Mouse (Mus musculus): ENCODE data around the gene Csnk1g2.
A peak's percentile ranks its signal among the peaks of the same experiment; 100 is the strongest.

Csnk1g2 gene

DNA sequence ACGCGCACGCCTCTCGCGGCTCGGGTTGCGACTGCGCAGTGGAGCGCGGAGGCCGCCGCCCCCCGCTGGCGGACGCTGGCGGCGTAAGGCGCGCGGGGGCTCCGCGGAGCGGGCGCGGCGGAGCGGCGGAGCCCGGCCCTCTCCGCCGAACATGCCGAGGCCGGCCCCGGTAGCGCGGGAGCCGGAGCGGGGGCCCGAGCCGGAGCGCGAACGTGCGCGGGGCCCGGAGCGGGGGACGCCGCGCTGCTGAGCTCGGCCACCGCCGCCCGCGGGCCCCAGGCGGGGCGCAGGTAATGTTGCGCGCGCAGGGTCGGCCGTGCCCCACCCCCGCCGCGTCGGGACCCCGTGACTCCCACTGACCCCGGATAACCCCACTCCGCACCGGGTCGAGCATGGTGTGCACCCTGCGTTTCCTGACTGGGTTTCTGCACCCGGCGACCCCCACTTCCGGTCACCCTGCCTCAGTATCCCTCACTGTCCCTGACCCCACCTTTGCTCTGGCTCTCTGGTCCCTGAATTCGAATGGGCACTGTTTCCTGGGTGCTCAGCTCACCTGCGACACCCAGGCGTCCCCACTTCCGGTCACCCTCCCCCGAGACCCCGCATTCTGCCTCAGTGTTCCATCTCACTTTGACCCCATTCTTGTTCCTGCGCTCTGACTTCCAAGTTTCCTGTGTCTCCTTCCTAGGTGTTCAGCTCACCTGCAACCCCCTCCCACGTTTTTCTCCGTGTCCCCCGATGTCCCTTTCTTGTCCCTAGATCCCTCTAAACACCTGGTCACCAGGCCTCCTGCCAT lies at the start of gene Csnk1g2:
TSS of gene Csnk1g2 (plus strand) at position 178 of the 796 bp plus-strand sequence.
- DNase-seq: peak; percentile 68 to 80

DNA sequence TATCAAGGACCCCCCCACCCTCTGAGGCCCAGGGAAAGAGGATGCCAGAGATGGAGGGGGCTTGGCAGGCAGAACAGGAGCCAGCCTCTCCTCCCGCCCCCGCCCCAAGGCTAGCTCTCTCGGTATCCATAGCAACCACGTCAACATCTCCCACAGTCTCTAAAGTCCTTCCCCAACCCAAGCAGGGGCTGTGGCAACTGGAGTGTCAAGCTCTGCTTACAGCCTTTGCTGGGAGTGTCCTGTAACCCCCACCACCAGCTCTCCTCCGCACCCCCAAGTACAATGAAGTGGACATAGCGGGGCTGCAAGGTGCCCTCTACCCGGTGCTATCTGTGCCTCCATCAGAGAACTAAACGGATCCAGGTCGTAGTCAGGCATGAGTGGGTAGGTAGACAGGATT lies 48.7 kb upstream of the Csnk1g2 start:
- no peak for DNase-seq

DNA sequence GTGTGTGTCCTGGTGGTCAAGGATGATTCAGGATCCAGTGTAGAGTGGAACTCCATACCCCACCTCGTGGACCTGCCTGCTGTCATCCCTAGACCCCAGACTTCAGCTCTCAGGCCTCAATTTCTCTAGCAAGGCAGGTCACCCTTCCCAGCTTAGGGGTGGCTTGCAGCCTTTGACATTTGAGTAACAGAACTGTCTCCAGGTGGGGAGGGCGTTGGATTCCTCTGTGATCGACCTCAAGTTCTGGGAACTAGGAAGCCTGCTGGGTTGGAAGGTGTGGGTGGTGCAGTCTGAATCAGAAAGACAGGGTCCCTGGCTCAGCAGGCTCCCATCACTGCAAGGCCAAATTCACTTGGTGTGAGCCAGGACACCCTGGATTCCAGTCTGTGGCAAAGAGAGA lies 47.7 kb upstream of the Csnk1g2 start:
- no peak for DNase-seq

DNA sequence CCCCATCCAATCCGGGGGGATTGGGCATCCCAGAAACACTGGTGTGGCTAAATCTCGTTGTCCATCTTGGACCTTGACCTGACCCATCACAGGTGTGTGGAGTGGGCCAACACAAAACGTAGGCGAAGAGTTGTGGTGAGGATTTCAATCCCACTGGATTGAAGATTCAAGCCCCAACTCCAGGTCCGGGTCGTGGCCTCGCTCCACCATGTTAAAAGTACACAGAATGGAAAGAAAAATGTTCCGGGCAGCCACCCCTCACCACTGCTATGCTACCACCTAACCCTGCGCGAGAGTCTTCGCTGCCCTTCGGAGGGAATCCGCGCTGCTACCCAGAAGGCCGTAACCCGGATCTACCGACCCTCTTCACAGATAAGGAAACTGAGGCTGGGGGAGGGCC lies 46.7 kb upstream of the Csnk1g2 start:
- no peak for DNase-seq

DNA sequence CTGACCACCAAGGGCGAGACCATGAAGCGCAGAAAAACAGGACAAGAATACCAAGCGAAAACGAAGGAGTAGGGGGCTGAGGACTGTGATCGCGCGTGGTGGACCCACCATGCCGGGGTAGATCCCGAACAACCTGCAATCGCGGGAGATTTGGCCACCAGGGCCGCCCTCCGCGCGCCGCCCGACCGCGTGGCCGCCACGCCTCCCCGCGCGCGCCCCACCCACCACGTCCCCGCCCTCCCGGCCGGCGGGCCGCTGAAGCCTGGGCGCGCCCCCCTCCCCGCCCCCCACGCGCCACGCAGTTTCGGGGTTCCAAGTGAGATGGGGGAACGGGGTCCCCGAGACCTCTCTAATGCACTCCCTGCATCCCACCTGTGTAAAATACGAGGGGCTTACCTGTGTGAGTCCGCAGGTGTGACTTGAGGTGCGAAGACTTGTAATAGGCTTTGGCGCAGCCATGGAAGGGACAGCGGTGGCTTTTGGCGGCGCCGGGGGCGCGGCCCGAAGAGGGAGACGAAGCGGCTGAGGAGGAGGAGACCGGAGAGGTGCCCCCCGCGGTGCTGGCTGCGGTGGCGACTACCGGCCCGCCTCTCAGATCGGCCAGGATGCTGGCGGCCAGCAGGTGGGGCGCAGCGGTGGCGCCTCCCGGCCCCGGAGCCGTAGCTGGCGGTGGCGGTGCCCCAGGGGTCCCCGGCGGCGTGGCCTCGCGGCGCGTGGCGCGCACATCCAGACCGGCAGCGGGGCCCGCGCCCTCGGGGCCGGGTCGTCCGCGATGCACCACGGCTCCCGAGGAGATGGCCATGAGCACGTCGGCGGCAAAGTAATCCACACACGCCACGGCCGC lies 46.1 kb upstream of the Csnk1g2 start:
- DNase-seq: peak in 1 of 2 experiments; percentile 68

DNA sequence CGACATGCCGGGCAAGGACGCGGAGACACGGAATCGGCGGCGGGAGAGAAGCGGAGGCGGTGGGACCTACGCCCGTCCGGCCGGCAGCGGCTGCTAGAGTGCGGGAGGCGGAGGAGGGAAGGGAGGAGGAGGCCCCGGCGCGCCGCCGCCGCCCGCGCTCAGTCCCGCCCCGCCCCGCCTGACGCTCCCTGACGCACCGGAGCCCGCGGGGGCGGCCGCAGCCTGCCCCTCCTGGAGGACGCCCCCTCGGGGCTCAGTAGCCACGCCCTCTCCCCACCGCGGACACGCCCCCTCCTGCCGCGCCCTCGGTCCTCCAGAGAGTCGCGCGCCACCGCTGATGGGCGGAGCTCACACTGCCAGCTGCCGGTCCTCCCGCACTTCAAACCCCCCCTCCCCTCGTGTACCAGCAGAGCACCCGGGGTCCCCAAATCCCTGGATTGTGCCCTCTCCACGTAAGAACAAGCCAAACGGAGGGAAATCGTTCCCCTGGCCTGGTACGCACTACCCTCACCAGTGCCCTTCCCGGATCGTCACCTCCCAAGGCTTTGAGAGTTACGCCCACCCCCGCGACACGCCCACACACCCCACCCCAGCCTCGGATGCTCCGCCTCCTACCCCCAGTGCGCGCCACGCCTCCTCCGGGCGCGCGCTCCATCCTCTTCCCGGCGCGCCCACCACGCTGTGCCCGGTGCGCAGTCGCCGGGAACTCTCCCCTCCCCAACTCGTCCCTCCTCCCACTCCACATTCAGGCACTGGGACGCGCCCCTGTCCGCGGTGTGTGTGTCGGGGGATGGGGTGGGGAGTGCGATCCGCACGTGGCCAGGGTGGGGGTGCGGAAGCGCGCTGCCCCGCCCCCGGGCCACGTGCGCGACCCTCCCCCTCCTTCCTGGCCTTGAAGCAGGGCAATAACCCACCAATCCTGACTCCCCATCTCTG lies 45.2 kb upstream of the Csnk1g2 start, which contains the start of gene Klf16:
TSS of gene Klf16 (minus strand) at position 127 of the 936 bp plus-strand sequence.
- DNase-seq: peak; percentile 97 to 98

DNA sequence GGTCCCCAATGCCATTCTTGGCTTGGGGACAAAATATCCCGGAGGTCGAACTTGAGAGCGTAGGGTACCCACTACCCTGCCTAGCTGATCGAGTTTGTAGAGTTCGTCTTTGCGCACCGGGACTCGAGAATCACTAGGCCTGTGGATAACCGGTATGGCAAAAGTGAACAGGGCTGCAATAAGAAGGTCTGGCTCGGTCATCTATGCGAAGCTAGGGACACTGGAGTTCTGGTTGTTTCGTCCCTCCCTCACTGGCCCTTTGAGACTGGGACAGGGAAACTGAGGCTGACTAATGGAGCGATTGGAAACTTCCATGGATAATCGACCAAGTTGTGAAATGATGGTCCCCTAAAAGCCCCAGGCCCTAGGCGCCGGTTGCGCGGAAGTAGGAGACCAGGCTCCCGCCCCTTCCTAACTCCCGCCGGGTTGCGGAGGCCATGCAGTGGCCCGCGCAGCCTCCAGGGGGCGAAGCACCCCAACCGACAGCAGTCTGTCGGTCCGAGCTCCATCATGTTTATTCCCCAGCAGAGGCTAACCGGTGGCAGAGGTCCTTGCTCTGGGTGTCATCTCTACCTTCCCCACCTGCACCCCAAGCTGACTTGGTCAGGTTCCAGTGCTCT lies 44.4 kb upstream of the Csnk1g2 start:
- peak; percentile 78 to 82 for DNase-seq

DNA sequence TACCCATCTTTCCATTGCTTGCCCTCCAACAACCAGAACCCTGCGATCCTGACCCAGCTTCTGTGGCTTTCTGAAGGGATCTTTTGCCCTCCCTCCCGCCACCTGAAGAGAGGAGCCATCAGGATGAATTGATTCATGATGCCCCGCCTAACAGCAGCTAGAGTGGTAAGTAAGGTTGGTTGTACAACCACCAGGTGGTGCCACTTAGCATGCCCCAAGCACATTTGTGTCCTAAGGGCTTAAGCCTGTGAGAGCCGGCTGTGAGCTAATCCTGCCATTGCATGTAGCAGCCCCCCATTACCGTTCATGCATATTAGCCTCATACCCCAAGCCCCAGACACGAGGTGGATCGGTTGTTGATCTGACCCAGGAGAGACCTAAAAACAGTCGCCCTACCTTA lies 43.7 kb upstream of the Csnk1g2 start:
- peak in 1 of 2 experiments; percentile 74 for DNase-seq

DNA sequence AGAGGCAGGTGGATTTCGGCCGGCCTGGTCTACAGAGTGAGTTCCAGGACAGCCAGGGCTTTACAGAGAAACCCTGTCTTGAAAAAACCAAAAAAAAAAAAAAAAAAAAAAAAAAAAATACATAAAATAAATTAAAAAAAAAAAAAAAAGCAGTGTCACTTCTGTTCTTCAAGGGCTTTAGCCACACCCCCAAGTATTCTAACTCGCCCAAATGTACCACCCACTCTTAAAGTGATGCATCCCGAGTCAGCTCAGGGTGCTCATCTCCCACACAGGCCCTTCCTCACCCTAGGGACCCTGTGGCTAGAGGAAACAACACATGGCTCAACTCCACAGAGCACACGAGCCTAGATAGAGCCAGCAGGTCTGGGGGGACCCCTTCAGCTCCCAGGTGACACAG lies 39.6 kb upstream of the Csnk1g2 start:
- DNase-seq: no peak

DNA sequence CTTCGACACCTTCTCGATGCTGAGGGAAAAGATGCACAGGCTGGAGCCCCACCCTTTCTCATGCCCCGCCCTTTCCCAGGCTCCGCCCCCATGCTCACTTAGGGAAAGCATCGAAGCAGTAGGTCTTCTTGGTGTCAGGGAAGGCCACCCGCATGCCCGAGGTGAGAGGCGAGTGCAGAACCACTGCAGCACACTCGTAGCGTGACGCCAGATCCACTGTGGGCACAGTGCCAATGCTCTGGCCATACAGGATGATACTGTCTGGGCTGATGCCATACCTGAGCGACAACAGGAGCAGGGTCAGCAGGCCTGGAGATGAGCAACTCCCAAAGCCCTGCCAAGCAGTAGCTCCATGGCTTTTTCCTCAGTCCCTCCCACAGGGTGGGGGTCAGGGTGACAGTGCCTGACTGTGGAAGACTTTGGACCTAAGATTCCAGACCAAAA lies 38.6 kb upstream of the Csnk1g2 start:
- DNase-seq: no peak

DNA sequence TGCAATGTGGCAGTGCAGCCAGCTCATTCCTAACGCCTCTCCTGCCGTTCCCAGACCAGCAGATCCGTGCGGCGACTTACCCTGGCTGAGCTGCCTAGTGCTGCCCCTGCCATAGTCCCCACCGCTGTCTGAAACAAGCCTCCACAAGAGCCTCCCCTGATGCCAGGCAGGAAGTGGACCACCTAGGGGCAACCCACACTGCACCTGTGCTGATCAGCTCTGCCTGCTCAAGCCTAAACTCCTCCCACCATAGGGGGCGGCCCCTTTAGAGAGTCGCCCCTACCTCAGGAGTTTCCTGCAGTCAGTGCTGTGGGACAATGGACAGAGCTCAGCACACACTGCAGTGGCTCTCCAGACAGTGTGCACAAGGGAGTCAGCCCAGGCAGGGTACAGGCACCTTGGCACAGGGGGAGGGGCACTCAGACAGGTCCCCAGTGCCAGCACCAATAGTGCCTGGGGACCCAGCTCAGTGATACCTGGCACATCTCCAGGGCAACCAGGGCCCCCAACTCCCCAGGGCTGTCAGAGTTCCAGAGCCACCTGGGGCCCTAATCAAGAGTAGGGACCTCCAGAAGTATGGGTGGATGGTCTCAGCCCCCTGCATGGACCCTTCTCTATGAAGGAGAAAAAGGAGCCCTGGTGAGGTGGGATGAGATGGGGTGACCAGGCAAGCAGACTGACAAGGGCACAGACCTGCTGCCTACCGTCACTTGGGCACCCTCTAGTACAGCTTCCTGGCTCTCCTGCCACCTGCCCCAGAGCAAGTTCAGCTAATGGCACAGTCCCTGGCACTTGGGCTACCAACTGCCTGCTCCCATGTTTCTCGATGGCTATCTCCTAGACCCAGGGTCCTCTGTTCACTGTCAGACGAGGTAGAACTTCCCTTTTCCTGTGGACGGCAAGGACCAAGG lies 37.7 kb upstream of the Csnk1g2 start:
- DNase-seq: peak in 1 of 2 experiments; percentile 64

DNA sequence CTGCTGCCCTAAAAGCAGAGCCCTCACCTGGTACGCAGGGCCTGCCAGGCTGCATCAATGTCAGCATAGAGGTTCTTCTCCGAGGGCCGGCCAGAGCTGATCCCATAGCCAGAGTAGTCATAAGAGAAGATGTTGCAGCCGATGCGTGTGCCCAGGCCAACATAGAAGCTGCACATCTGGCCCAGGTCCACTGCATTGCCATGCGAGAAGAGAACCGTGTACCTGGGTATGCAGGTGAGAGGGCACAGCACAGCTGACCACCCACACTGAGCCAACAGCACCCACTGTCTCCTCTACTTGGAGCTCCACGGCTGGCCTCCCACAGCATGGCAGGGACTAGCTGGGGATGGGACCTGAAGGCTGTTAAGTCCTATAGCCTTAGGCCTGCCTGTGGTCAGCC lies 37.1 kb upstream of the Csnk1g2 start:
- no peak for DNase-seq

DNA sequence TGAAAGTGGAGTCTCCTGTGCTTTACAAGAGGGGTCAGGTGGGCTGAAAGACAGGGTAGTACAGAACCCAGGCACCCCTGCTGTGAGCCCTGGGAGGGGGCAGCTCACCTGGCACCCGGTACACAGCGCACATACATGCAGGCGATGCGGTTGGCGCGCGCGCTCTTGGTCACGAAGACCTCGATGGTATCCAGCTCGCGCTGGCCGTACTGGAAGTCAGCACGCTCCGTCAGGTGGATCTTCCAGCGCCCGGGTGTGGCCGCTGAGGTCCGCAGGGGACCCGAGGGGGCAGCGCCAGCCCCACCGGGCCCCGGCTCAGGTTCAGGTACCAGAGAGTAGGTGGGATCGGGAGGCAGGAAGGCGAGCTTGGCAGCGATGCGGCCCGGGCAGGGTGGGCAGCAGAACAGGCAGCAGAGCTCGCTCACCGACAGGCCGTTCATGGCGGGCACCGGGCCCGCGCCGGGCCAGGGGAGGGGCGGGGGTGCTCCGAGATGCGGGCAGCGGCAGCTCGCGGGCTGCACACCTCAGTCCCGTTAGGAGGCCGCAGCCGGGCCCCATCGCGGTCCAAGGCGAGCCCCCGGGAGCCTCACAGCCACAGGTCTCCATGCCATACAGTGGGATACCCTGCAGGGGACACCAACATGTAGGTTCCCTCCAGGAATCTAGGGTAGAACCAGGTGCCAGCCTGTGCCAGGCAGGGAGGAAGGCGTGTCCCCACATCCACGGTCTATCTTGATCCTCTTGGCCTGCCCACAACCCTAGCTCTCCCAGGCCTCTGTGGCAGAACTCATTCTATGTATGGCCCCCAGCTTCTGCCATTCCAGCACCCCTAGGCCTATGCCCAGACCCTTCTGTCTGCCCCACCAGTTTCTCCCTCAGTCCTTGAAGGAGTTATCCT lies 36.0 kb upstream of the Csnk1g2 start:
- DNase-seq: no peak

DNA sequence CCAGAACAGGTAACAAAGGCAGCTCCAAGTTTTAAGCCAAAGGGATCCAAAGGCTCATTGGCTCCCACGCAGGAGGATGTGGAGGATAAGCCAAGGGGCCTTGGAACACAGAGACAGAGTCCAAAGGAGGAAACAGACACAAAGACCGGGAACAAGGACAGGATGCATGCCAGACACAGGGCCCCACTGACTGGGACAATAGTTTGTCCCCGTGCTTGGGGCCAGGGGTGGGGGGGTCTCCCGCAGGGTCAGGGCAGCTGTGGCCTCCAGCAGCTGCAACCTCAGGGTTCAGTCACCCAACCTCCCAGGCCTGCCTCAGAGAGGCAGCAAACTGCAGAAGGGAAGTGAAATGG lies 35.4 kb upstream of the Csnk1g2 start:
- no peak for DNase-seq

DNA sequence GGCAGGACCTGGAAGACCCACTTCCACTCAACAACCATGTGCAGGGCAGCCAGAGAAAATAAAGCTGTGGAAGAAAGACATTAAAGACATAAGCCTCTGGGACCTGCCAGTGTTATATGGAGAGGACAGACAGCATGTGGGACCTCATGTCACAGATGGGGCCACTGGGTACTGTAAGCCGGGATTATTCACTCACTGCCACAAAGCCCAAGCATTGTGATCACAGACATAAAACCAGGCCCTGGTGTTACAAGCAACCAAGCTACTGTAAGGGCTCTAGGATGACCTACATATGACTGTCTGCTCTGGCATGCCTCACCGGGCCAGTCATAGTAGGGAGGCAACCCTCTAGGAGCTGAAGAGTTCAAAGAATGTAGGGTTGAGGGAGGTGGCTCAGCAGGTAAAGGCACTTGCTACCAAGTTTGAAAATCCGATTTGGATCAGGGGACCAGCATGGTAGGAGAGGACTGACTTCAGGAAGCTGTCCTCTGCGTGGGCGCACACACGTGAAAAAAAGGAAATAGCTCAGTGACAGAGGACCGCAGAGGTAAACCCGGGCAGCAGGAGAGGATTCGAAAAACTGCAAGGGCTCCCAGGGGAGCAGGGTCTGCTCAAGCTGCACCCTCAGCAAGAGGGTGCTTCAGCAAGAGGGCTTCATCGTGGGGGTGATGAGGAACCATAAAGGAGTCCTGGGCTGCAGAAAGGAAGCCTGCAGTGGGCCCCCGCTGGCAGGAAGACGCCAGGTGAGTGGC lies 33.3 kb upstream of the Csnk1g2 start:
- no peak for DNase-seq

DNA sequence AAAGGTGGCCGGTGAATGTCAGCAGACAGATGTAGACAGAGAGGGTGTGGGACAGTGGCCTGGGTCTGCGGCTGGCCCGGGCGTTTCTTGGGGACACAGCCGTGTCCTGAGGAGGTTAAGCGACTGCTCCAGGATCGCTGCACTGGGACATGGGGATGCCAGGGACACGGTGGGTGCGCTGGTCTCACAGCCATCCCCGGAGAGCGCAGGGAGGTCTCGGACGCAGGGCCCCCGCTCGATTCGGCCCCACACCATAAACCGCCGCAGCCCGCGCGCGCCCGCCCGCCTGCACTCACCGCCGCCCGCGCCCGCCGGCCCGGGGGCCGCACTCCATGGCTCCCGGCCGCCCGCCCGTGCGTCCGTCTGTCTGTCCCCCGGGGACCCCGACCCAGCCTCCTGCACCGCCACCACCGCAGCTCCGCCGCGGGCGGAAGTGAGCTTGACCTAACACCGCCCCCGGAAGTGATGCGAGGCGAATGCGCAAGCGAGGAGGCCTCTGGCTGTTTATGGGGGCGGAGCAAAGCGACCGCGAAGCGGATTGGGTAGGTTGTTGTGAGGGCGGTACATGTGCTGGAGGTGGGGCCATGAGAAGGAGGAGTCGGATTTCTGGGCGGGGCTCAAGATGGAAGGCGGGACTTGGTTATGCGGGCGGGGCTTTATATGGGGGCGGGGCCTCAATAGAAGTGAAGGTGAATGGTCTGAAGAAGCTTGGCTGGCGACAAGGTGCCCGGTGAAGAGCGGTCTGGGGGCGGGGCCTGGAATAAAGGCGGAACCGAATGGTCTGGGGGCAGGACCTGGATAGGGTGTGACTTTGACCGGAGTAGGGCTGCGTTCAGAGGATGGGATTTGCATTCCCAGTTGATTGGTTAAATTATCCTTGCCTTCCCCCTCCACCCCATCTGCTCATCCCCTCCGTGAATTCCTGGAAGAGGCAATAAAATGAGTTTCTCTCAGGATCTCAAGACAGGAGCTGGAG lies 32.5 kb upstream of the Csnk1g2 start, which contains the start of gene Abhd17a:
TSS of gene Abhd17a (minus strand) at position 463 of the 976 bp plus-strand sequence.
- peak; percentile 92 to 93 for DNase-seq

DNA sequence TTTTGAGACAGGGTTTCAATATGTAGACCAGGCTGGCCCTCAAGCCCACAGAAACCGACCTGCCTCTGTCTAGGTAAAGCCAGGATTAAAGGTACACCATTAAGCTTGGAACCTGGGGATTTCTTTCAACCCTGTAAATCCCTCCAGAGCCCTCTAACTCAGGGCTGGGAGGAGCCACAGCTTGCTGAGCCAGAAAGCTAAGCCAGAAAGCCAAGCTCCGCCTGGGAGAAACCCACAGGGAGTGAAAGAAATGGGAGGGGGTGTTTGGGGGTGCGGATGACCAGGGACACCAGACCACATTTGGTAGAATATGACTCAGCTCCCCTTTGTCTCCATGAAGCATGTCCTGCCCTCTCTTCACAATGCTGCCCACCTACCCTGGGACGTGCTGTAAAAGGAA lies 26.3 kb upstream of the Csnk1g2 start:
- no peak for DNase-seq

Measured in thymus, adult 18-20 months (tissue).